Mouse (Mus musculus) liver, embryonic 15.5 days (tissue): ENCODE results near the gene Gprc5a. TPM values are rescaled to one million over a fixed set of nuclear protein-coding genes. Genes with fewer than 3 reads are reported as not detected.

Source experiments
- ATAC-seq: fragments of 200-750 bp; cut with Nextera tagmentation; 2 replicates; pipeline ENCODE4 v1.8.0; 2017; ENCODE audit warnings: moderate number of reproducible peaks, mild to moderate bottlenecking, moderate library complexity; ENCODE audit not compliant: insufficient read depth
- H3K27ac ChIP-seq: fragments of 300-500 bp; sonication (generic); replicated peaks from 2 replicates; pipeline ENCODE4 v1.5.1; 2015; ENCODE audit warnings: mild to moderate bottlenecking, inconsistent platforms
- H3K27me3 ChIP-seq: fragments of 300-500 bp; sonication (generic); 2 replicates; pipeline ENCODE4 v1.6.1; 2015; ENCODE audit warnings: mild to moderate bottlenecking, inconsistent platforms
- H3K36me3 ChIP-seq: fragments of 300-500 bp; sonication (generic); replicated peaks from 2 replicates; pipeline ENCODE4 v1.6.1; 2015; ENCODE audit warnings: moderate library complexity, mild to moderate bottlenecking, inconsistent platforms
- H3K4me1 ChIP-seq: fragments of 300-500 bp; sonication (generic); replicated peaks from 2 replicates; pipeline ENCODE4 v1.6.1; 2015; ENCODE audit warnings: inconsistent platforms
- H3K4me2 ChIP-seq: fragments of 300-500 bp; sonication (generic); 2 replicates; pipeline ENCODE4 v1.6.1; 2015; ENCODE audit warnings: moderate library complexity, mild to moderate bottlenecking, inconsistent platforms
- H3K4me3 ChIP-seq: fragments of 300-500 bp; sonication (generic); replicated peaks from 2 replicates; pipeline ENCODE4 v1.5.1; 2015; ENCODE audit warnings: mild to moderate bottlenecking, inconsistent platforms
- H3K9ac ChIP-seq: fragments of 300-500 bp; sonication (generic); 2 replicates; pipeline ENCODE4 v1.6.1; 2015; ENCODE audit warnings: moderate library complexity, mild to moderate bottlenecking, inconsistent platforms
- H3K9me3 ChIP-seq: fragments of 300-500 bp; sonication (generic); replicated peaks from 2 replicates; pipeline ENCODE4 v1.6.1; 2016; ENCODE audit warnings: inconsistent platforms
- WGBS: fragments of 180-500 bp; shearing (Covaris S2); methylation state at CpG from one replicate; pipeline ENCODE4 v1.1.7; 2015; ENCODE audit warnings: mixed read lengths; ENCODE audit not compliant: insufficient replicate concordance; 5-methylcytosine and 5-hydroxymethylcytosine counted together
- polyA plus RNA-seq: library from polyadenylated mRNA; unstranded; fragments of >200 nt; fragmentation: Nextera tagmentation; extraction: Ambion mirVana; gene quantifications from 2 replicates; pipeline ENCODE4 v1.2.1, GENCODE M21; 2015

Gprc5a gene
- 0.09 and 0.17 TPM in 2 replicates for polyA plus RNA-seq

- Histone ChIP-seq H3K9me3 (no peaks in the 10 kb centered on the region), H3K4me2 (peak within 1 kb of the TSS; percentile 90), H3K27ac (0 out of 2 replicates have a peak within 1 kb of the TSS, but pooled peaks have one; percentile 19), H3K9ac (peak within 1 kb of the TSS; percentile 53), H3K4me1 (peaks cover 16% of the 10 kb centered on the region), H3K36me3 (no peaks in the 10 kb centered on the region), H3K27me3 (peaks cover 37% of the 10 kb centered on the region), H3K4me3 (peak within 1 kb of the TSS; percentile 57)
- ATAC-seq = peak; percentile 86
- WGBS = under 1% methylated on average over 44 of the region's 44 CpGs
Measured at GRCm38 (mm10) chr6:135065236-135065957, at the start of gene Gprc5a. Gene Gprc5a, plus strand, starts transcription at chr6:135065651.

- H3K9ac ChIP-seq = no peak overlapping the region
- no peak overlapping the region for H3K4me2 ChIP-seq
- peaks cover 88% of the 10 kb centered on the region for H3K36me3 ChIP-seq
- no peak overlapping the region for H3K27ac ChIP-seq
- H3K9me3 ChIP-seq = no peaks in the 10 kb centered on the region
- 39% methylated on average over 11 of the region's 11 CpGs for WGBS
- peaks cover 9% of the 10 kb centered on the region for H3K4me1 ChIP-seq
- no peaks in the 10 kb centered on the region for H3K27me3 ChIP-seq
- ATAC-seq = peak; percentile 12; the same call in 1 of the 2 replicates
- no peak overlapping the region for H3K4me3 ChIP-seq
Measured at GRCm38 (mm10) chr6:135017211-135017610, 48.2 kb upstream of the Gprc5a start.

- Histone ChIP-seq H3K27me3 (no peaks in the 10 kb centered on the region), H3K4me1 (0 out of 2 replicates have a peak, but pooled peaks cover 4% of the 10 kb centered on the region), H3K4me3 (no peak overlapping the region), H3K9ac (no peak overlapping the region), H3K4me2 (no peak overlapping the region), H3K9me3 (no peaks in the 10 kb centered on the region), H3K36me3 (peaks cover 96% of the 10 kb centered on the region), H3K27ac (no peak overlapping the region)
- 84% methylated on average over 10 of the region's 10 CpGs for WGBS
- no peak for ATAC-seq
Measured at GRCm38 (mm10) chr6:135019564-135019963, 45.9 kb upstream of the Gprc5a start.

- Histone ChIP-seq H3K4me1 (0 out of 2 replicates have a peak, but pooled peaks cover 3% of the 10 kb centered on the region), H3K4me3 (no peak overlapping the region), H3K4me2 (no peak overlapping the region), H3K9me3 (no peaks in the 10 kb centered on the region), H3K27me3 (no peaks in the 10 kb centered on the region), H3K27ac (no peak overlapping the region), H3K9ac (no peak overlapping the region), H3K36me3 (peaks cover 76% of the 10 kb centered on the region)
- 75% methylated on average over 3 of the region's 3 CpGs for WGBS
- no peak for ATAC-seq
Measured at GRCm38 (mm10) chr6:135021633-135022032, 43.8 kb upstream of the Gprc5a start.

- no peak overlapping the region for H3K4me3 ChIP-seq
- no peak overlapping the region for H3K9ac ChIP-seq
- H3K9me3 ChIP-seq = no peaks in the 10 kb centered on the region
- peaks cover 58% of the 10 kb centered on the region for H3K36me3 ChIP-seq
- H3K27ac ChIP-seq = no peak overlapping the region
- 82% methylated on average over 14 of the region's 14 CpGs for WGBS
- H3K4me2 ChIP-seq = no peak overlapping the region
- H3K27me3 ChIP-seq = no peaks in the 10 kb centered on the region
- ATAC-seq = no peak
- no peaks in the 10 kb centered on the region for H3K4me1 ChIP-seq
Measured at GRCm38 (mm10) chr6:135023379-135023778, 42.1 kb upstream of the Gprc5a start.

GRCm38 (mm10) chr6:135024781-135025420 lies 40.5 kb upstream of the Gprc5a start:
- Histone ChIP-seq H3K4me2 (no peak overlapping the region), H3K4me3 (no peak overlapping the region), H3K36me3 (peaks cover 43% of the 10 kb centered on the region), H3K4me1 (no peaks in the 10 kb centered on the region), H3K27ac (no peak overlapping the region), H3K27me3 (no peaks in the 10 kb centered on the region), H3K9me3 (no peaks in the 10 kb centered on the region), H3K9ac (no peak overlapping the region)
- no peak for ATAC-seq
- WGBS = 73% methylated on average over 1 of the region's 1 CpGs

- H3K27ac ChIP-seq = no peak overlapping the region
- H3K9me3 ChIP-seq = no peaks in the 10 kb centered on the region
- no peak for ATAC-seq
- no peaks in the 10 kb centered on the region for H3K4me1 ChIP-seq
- H3K27me3 ChIP-seq = no peaks in the 10 kb centered on the region
- H3K9ac ChIP-seq = no peak overlapping the region
- H3K4me2 ChIP-seq = no peak overlapping the region
- H3K36me3 ChIP-seq = peaks cover 30% of the 10 kb centered on the region
- 4% methylated on average over 3 of the region's 3 CpGs for WGBS
- no peak overlapping the region for H3K4me3 ChIP-seq
Measured at GRCm38 (mm10) chr6:135026232-135026631, 39.2 kb upstream of the Gprc5a start.

GRCm38 (mm10) chr6:135026755-135027154 lies 38.7 kb upstream of the Gprc5a start:
- 56% methylated on average over 2 of the region's 2 CpGs for WGBS
- Histone ChIP-seq H3K4me3 (no peak overlapping the region), H3K9ac (no peak overlapping the region), H3K36me3 (peaks cover 25% of the 10 kb centered on the region), H3K27ac (no peak overlapping the region), H3K4me1 (no peaks in the 10 kb centered on the region), H3K9me3 (no peaks in the 10 kb centered on the region), H3K27me3 (no peaks in the 10 kb centered on the region), H3K4me2 (no peak overlapping the region)
- ATAC-seq = no peak

- 0 out of 2 replicates have a peak, but pooled peaks have one; percentile 22 for ATAC-seq
- Histone ChIP-seq H3K27me3 (no peaks in the 10 kb centered on the region), H3K9ac (no peak overlapping the region), H3K9me3 (no peaks in the 10 kb centered on the region), H3K4me3 (no peak overlapping the region), H3K36me3 (peaks cover under 1% of the 10 kb centered on the region), H3K4me2 (no peak overlapping the region), H3K4me1 (no peaks in the 10 kb centered on the region), H3K27ac (no peak overlapping the region)
- 29% methylated on average over 4 of the region's 4 CpGs for WGBS
Measured at GRCm38 (mm10) chr6:135029246-135029645, 36.2 kb upstream of the Gprc5a start.

- H3K27me3 ChIP-seq = peaks cover 51% of the 10 kb centered on the region
- H3K4me3 ChIP-seq = no peak overlapping the region
- no peaks in the 10 kb centered on the region for H3K9me3 ChIP-seq
- no peak for ATAC-seq
- no peak overlapping the region for H3K4me2 ChIP-seq
- H3K4me1 ChIP-seq = no peaks in the 10 kb centered on the region
- H3K27ac ChIP-seq = no peak overlapping the region
- no peaks in the 10 kb centered on the region for H3K36me3 ChIP-seq
- WGBS = 50% methylated on average over 3 of the region's 3 CpGs
- H3K9ac ChIP-seq = no peak overlapping the region
Measured at GRCm38 (mm10) chr6:135038674-135039073, 26.8 kb upstream of the Gprc5a start.

GRCm38 (mm10) chr6:135040275-135040871 lies 25.1 kb upstream of the Gprc5a start:
- H3K4me3 ChIP-seq = no peak overlapping the region

More at GRCm38 (mm10) chr6:135040275-135040871, 25.1 kb upstream of the Gprc5a start:
- Histone ChIP-seq H3K36me3 (no peaks in the 10 kb centered on the region), H3K9me3 (no peaks in the 10 kb centered on the region), H3K4me2 (no peak overlapping the region), H3K4me1 (no peaks in the 10 kb centered on the region), H3K9ac (no peak overlapping the region), H3K27ac (no peak overlapping the region), H3K27me3 (peaks cover 51% of the 10 kb centered on the region)
- no peak for ATAC-seq
- WGBS = 5% methylated on average over 21 of the region's 21 CpGs
